34 mouse cellular contexts compared by ENCODE assay signal in genomic region chr11:99166241-99166640, GRCm38 (mm10). TPM values are rescaled to one million over a fixed set of nuclear protein-coding genes. Genes with fewer than 3 reads are reported as not detected.
DNase-seq lines count a peak whose midpoint lies in the region; ATAC-seq and TF ChIP-seq lines count a peak whose summit lies in the region.
"Had no signal": no experiment of that assay in that cellular context is flagged by ENCODE, and none has a peak within 500 bp of the region (broad histone marks: within the 10 kb centered on the region; RNA-seq: fewer than 3 reads in every experiment).

No protein-coding gene starts in this region.

- H3K79me2 ChIP-seq in CH12.LX (replicated peaks; ENCODE audit: control insufficient read depth, extremely low read depth, insufficient read depth, poor library complexity, severe bottlenecking) = no peaks in the 10 kb centered on the region

- H3K4me2 ChIP-seq in heart, postnatal 0 days (ENCODE audit: low read depth, low read length) = no peak overlapping the region
- H3K4me2 ChIP-seq in heart, embryonic 11.5 days = no peak overlapping the region
- no peak overlapping the region for H3K4me2 ChIP-seq in CH12.LX (ENCODE audit: insufficient read depth, low read depth, poor library complexity, severe bottlenecking)
- H3K4me2 ChIP-seq: forebrain, embryonic 15.5 days; heart, embryonic 13.5 days; hindbrain, embryonic 15.5 days; kidney, embryonic 15.5 days; liver, embryonic 12.5 days; midbrain, embryonic 11.5 days; neural tube, embryonic 13.5 days had no signal

- H3K27me3 ChIP-seq in heart, postnatal 0 days (ENCODE audit: control insufficient read depth, insufficient read depth, low read length) = no peaks in the 10 kb centered on the region
- H3K27me3 ChIP-seq in heart, embryonic 11.5 days (ENCODE audit: control insufficient read depth, insufficient read depth, low read length) = no peaks in the 10 kb centered on the region
- no peaks in the 10 kb centered on the region for H3K27me3 ChIP-seq in CH12.LX (replicated peaks)
- no peaks in the 10 kb centered on the region for H3K27me3 ChIP-seq in splenic B cell, adult 2 months (ENCODE audit: control insufficient read depth, insufficient read depth, low read length, poor library complexity, severe bottlenecking)
- H3K27me3 ChIP-seq: forebrain, embryonic 15.5 days; heart, embryonic 13.5 days; hindbrain, embryonic 15.5 days; kidney, embryonic 15.5 days; liver, embryonic 12.5 days; neural tube, embryonic 13.5 days had no signal

- no peak for ATAC-seq in heart, postnatal 0 days (ENCODE audit: insufficient read depth, low read depth)
- no peak for ATAC-seq in heart, embryonic 11.5 days (replicated peaks; ENCODE audit: insufficient number of reproducible peaks, low FRiP score, low TSS enrichment)
- ATAC-seq in erythroid progenitor cell, adult 5-6 weeks (replicated peaks; ENCODE audit: low FRiP score, poor library complexity, severe bottlenecking) = no peak
- ATAC-seq: forebrain, embryonic 15.5 days; liver, embryonic 12.5 days; liver, postnatal 0 days; Patski had no signal

- H3K9me3 ChIP-seq in heart, postnatal 0 days (replicated peaks; ENCODE audit: control insufficient read depth, low read length) = no peaks in the 10 kb centered on the region
- H3K9me3 ChIP-seq in heart, embryonic 11.5 days (replicated peaks; ENCODE audit: control insufficient read depth, low read length) = no peaks in the 10 kb centered on the region
- no peaks in the 10 kb centered on the region for H3K9me3 ChIP-seq in CH12.LX (replicated peaks; ENCODE audit: low read length)
- H3K9me3 ChIP-seq: forebrain, embryonic 15.5 days; heart, embryonic 13.5 days; hindbrain, embryonic 10.5 days; hindbrain, embryonic 15.5 days; kidney, embryonic 15.5 days; liver, embryonic 12.5 days; neural tube, embryonic 13.5 days had no signal

- dilution Hi-C loops in CH12.LX (cut with MboI; ENCODE audit: extremely low pct_ligation_motif_present, extremely low pct_unique_long_range_greater_than_20kb, low sequenced_read_pairs) = no loop called here

- in situ Hi-C loops in CH12.LX (cut with MboI; ENCODE audit: low pct_ligation_motif_present, low pct_unique_long_range_greater_than_20kb, low sequenced_read_pairs) = no loop called here

- H3K4me1 ChIP-seq in heart, postnatal 0 days (ENCODE audit: control insufficient read depth, insufficient read depth) = no peaks in the 10 kb centered on the region
- no peaks in the 10 kb centered on the region for H3K4me1 ChIP-seq in heart, embryonic 11.5 days (ENCODE audit: control insufficient read depth, insufficient read depth, low read length)
- H3K4me1 ChIP-seq in CH12.LX (ENCODE audit: control insufficient read depth in 1 of 2, insufficient read depth in 2 of 2) = peaks cover 41 to 95% of the 10 kb centered on the region in 2 experiments
- H3K4me1 ChIP-seq: forebrain, embryonic 15.5 days; heart, embryonic 13.5 days; hindbrain, embryonic 15.5 days; kidney, embryonic 15.5 days; liver, embryonic 12.5 days; neural tube, embryonic 13.5 days had no signal

- no peak overlapping the region for H3K4me3 ChIP-seq in heart, postnatal 0 days (ENCODE audit: low read depth, low read length)
- no peak overlapping the region for H3K4me3 ChIP-seq in heart, embryonic 11.5 days (ENCODE audit: low read depth, low read length)
- H3K4me3 ChIP-seq in CH12.LX (replicated peaks in 1 of 3; ENCODE audit: low read depth in 2 of 3, low read length in 2 of 3, poor library complexity in 1 of 3) = peak overlapping the region in 1 of 3 experiments; percentile 21
- H3K4me3 ChIP-seq: forebrain, embryonic 15.5 days; gastrocnemius, adult 2 months; heart, adult 2 months; heart, embryonic 13.5 days; hindbrain, embryonic 10.5 days; hindbrain, embryonic 15.5 days; kidney, embryonic 15.5 days; liver, embryonic 12.5 days; myocyte; neural tube, embryonic 13.5 days had no signal

- no peak for TF ChIP-seq POLR2A in CH12.LX (IDR thresholded peaks at IDR 0.05; ENCODE audit: low read depth, low read length)

- TF ChIP-seq EP300 in heart, postnatal 0 days (IDR thresholded peaks at IDR 0.05; ENCODE audit: low read depth) = no peak
- no peak for TF ChIP-seq EP300 in CH12.LX (IDR thresholded peaks at IDR 0.05; ENCODE audit: low read length)

- TF ChIP-seq RAD21 in CH12.LX (IDR thresholded peaks at IDR 0.05; ENCODE audit: low read depth, low read length) = no peak

- no peaks in the 10 kb centered on the region for H3K36me3 ChIP-seq in heart, postnatal 0 days (replicated peaks; ENCODE audit: control insufficient read depth, insufficient read depth, low read length)
- no peaks in the 10 kb centered on the region for H3K36me3 ChIP-seq in heart, embryonic 11.5 days (ENCODE audit: control insufficient read depth, insufficient read depth, low read length)
- no peaks in the 10 kb centered on the region for H3K36me3 ChIP-seq in CH12.LX (replicated peaks in 1 of 2; ENCODE audit: control insufficient read depth in 1 of 2, insufficient read depth in 1 of 2, low read length in 1 of 2)
- H3K36me3 ChIP-seq in splenic B cell, adult 2 months (ENCODE audit: control insufficient read depth, insufficient read depth, low read length, poor library complexity, severe bottlenecking) = no peaks in the 10 kb centered on the region
- H3K36me3 ChIP-seq: forebrain, embryonic 15.5 days; heart, embryonic 13.5 days; hindbrain, embryonic 10.5 days; hindbrain, embryonic 15.5 days; kidney, embryonic 15.5 days; liver, embryonic 12.5 days; neural tube, embryonic 13.5 days had no signal

- no peak overlapping the region for H3K9ac ChIP-seq in heart, postnatal 0 days (replicated peaks; ENCODE audit: low read depth, low read length)
- no peak overlapping the region for H3K9ac ChIP-seq in heart, embryonic 11.5 days (ENCODE audit: low read depth, low read length)
- no peak overlapping the region for H3K9ac ChIP-seq in CH12.LX (ENCODE audit: insufficient read depth, low read depth)
- H3K9ac ChIP-seq: forebrain, embryonic 15.5 days; heart, embryonic 13.5 days; hindbrain, embryonic 15.5 days; kidney, embryonic 15.5 days; liver, embryonic 12.5 days; liver, postnatal 0 days; neural tube, embryonic 13.5 days had no signal

- peak overlapping the region; percentile 4; the same call in 1 of the 2 replicates for H3K27ac ChIP-seq in heart, postnatal 0 days (ENCODE audit: low read depth)
- H3K27ac ChIP-seq in heart, embryonic 11.5 days (ENCODE audit: low read depth, low read length) = no peak overlapping the region
- peak overlapping the region; percentile 45; the same call in 1 of the 2 replicates for H3K27ac ChIP-seq in CH12.LX (ENCODE audit: insufficient read depth, low read depth)
- H3K27ac ChIP-seq: forebrain, embryonic 15.5 days; gastrocnemius, adult 2 months; heart, adult 2 months; heart, embryonic 13.5 days; hindbrain, embryonic 10.5 days; hindbrain, embryonic 15.5 days; kidney, embryonic 15.5 days; liver, embryonic 12.5 days; neural tube, embryonic 13.5 days; stomach, postnatal 0 days had no signal

- 91% methylated on average over 7 of the region's 7 CpGs for WGBS in heart, postnatal 0 days
- WGBS in heart, embryonic 11.5 days (ENCODE audit: insufficient replicate concordance) = 88% methylated on average over 7 of the region's 7 CpGs

- no peak for DNase-seq in heart, postnatal 0 days (ENCODE audit: low spot score)
- no peak for DNase-seq in CH12.LX (ENCODE audit: extremely low read depth)
- peak; percentile 33 for DNase-seq in splenic B cell, adult 2 months (ENCODE audit: low read depth, low spot score)
- DNase-seq in thymus, postnatal 36 days = peak; percentile 41 to 61
- DNase-seq in kidney, postnatal 10 days = no peak
- no peak for DNase-seq in ovary, postnatal 10 days (ENCODE audit: low spot score)
- DNase-seq: adrenal gland, postnatal 14 days; cerebellum, adult 11-12 months; cerebellum, postnatal 14 days; gastrocnemius, adult 2 months; heart, adult 2 months; heart, postnatal 14 days; kidney, adult 18-20 months; kidney, postnatal 36 days; left cerebral cortex, postnatal 4 days; liver, postnatal 0 days; lung, postnatal 36 days; right cerebral cortex, postnatal 14 days had no signal

- TF ChIP-seq CTCF in heart, postnatal 0 days (IDR thresholded peaks at IDR 0.05; ENCODE audit: low read depth) = no peak
- TF ChIP-seq CTCF in CH12.LX (conservative IDR thresholded peaks at IDR 0.05 in 1 of 2, IDR thresholded peaks at IDR 0.05 in 1 of 2; ENCODE audit: low read depth in 2 of 2, low read length in 2 of 2) = no peak

TF ChIP-seq in CH12.LX, 34 proteins besides CTCF, POLR2A, EP300 and RAD21:
- TF ChIP-seq JUND (conservative IDR thresholded peaks at IDR 0.05; ENCODE audit: low read depth, low read length) (no peak), TBP (conservative IDR thresholded peaks at IDR 0.05; ENCODE audit: low read depth, low read length) (no peak), KAT2A (IDR thresholded peaks at IDR 0.05; ENCODE audit: insufficient replicate concordance, low read length) (no peak)

RNA-seq across cellular contexts. Expression of gene Ccr7, which starts 11.4 kb away (rescaled TPM):
- 0.73 TPM in 1 of 2 replicates, not detected in the other for total RNA-seq in heart, postnatal 0 days (2014; rRNA removed; ENCODE audit: low replicate concordance)
- 0.11 TPM in 2 replicates for polyA plus RNA-seq in heart, postnatal 0 days (2015; fragmentation: Nextera tagmentation; extraction: Ambion mirVana)
- polyA plus RNA-seq in heart, embryonic 11.5 days (2014; fragmentation: Nextera tagmentation; extraction: Ambion mirVana) = 0.21 and 0.36 TPM in 2 replicates
- 170 and 241 TPM in 2 replicates for total RNA-seq in CH12.LX (2012; rRNA removed)
- total RNA-seq in CH12.LX (2014; rRNA removed) = 178 and 203 TPM in 2 replicates
- 306 and 316 TPM in 2 replicates for polyA plus RNA-seq in CH12.LX (2012; ENCODE audit: insufficient read length, low read depth)
- total RNA-seq in erythroid progenitor cell, adult 5-6 weeks (2015; ENCODE audit: low replicate concordance) = 1.4 and 8.0 TPM in 2 replicates
- total RNA-seq in erythroid progenitor cell, adult 5-6 weeks (2017; ENCODE audit: low replicate concordance) = 1.3 and 2.0 TPM in 2 replicates
- total RNA-seq: gastrocnemius, adult 2 months; layer of hippocampus, adult 8-10 months; layer of hippocampus, postnatal 25 days; left cerebral cortex, postnatal 4 days; midbrain, postnatal 0 days had no signal
- polyA plus RNA-seq: forebrain, embryonic 15.5 days; midbrain, embryonic 11.5 days; midbrain, postnatal 0 days; neural tube, embryonic 13.5 days had no signal

Comparison
In these comparisons a context has a peak if more than half of its experiments do, and no peak if none do; other contexts are left out.
1. DNase-seq: peak in splenic B cell, adult 2 months (single experiment) and thymus, postnatal 36 days (2 of 2); none in heart, postnatal 0 days (single experiment), CH12.LX (single experiment), kidney, postnatal 10 days (single experiment) and ovary, postnatal 10 days (single experiment).
2. RNA of gene Ccr7, which starts 11.4 kb away (total RNA-seq): 170 to 241 TPM in CH12.LX; 1.3 to 8.0 TPM in erythroid progenitor cell, adult 5-6 weeks and 0.73 TPM in heart, postnatal 0 days; every median in the first group is over 10 times any median in the second.